Mouse (Mus musculus) CH12.LX (cell line): ENCODE measurements around the gene Itga4.

ENCODE experiments used
- BHLHE40 ChIP-seq: IDR thresholded peaks from 2 replicates; pipeline ENCODE4 v1.6.1; 2011; ENCODE audit warnings: mild to moderate bottlenecking, low read depth, low read length, improper control_type of control experiment
- CHD2 ChIP-seq: IDR thresholded peaks from 2 replicates; pipeline ENCODE4 v1.6.1; 2011; ENCODE audit warnings: low read length, improper control_type of control experiment
- CTCF ChIP-seq, 2 experiments: IDR thresholded peaks in 1 of 2; conservative IDR thresholded peaks in 1 of 2; 2 replicates each; pipeline ENCODE4 v1.5.1; 2011 to 2012; ENCODE audit warnings: low read depth in 2 of 2, low read length in 2 of 2, improper control_type of control experiment in 1 of 2, inconsistent platforms in 1 of 2, mild to moderate bottlenecking in 1 of 2, moderate library complexity in 1 of 2
- EP300 ChIP-seq: IDR thresholded peaks from 2 replicates; pipeline ENCODE4 v1.6.1; 2011; ENCODE audit warnings: low read length, improper control_type of control experiment
- MAX ChIP-seq: IDR thresholded peaks from 2 replicates; pipeline ENCODE4 v1.6.1; 2011; ENCODE audit warnings: low read length, improper control_type of control experiment
- RCOR1 ChIP-seq: conservative IDR thresholded peaks from 2 replicates; pipeline ENCODE4 v1.6.1; 2012; ENCODE audit warnings: low read depth, mild to moderate bottlenecking, inconsistent platforms, low read length, improper control_type of control experiment
- TBP ChIP-seq: conservative IDR thresholded peaks from 2 replicates; pipeline ENCODE4 v1.6.1; 2011; ENCODE audit warnings: low read depth, low read length, improper control_type of control experiment
- TCF12 ChIP-seq: IDR thresholded peaks from 2 replicates; pipeline ENCODE4 v1.6.1; 2014; ENCODE audit warnings: low read depth, mild to moderate bottlenecking, inconsistent platforms, low read length, improper control_type of control experiment
- USF1 ChIP-seq: IDR thresholded peaks from 2 replicates; pipeline ENCODE4 v1.6.1; 2014; ENCODE audit warnings: low read depth, mild to moderate bottlenecking, inconsistent platforms, low read length, improper control_type of control experiment
- ZC3H11A ChIP-seq: IDR thresholded peaks from 2 replicates; pipeline ENCODE4 v1.6.1; 2012; ENCODE audit warnings: low read depth, mild to moderate bottlenecking, inconsistent platforms, low read length, improper control_type of control experiment
- ZNF384 ChIP-seq: IDR thresholded peaks from 2 replicates; pipeline ENCODE4 v1.6.1; 2012; ENCODE audit warnings: low read depth, low read length, improper control_type of control experiment, inconsistent platforms

GRCm38 (mm10) chr2:79231056-79231949 lies 23.9 kb upstream of the Itga4 start:
- TF ChIP-seq ZNF384 = no peak
- no peak for TF ChIP-seq ZC3H11A
- no peak for TF ChIP-seq USF1
- no peak for TF ChIP-seq RCOR1
- TF ChIP-seq MAX = no peak
- no peak for TF ChIP-seq CTCF (conservative IDR thresholded peaks at IDR 0.05 in 1 of 2, IDR thresholded peaks at IDR 0.05 in 1 of 2; ENCODE audit: low read depth in 2 of 2, low read length in 2 of 2)
- no peak for TF ChIP-seq TBP
- TF ChIP-seq BHLHE40 = no peak
- TF ChIP-seq CHD2 = no peak
- TF ChIP-seq TCF12 = no peak
- no peak for TF ChIP-seq EP300
